Mouse (Mus musculus) spleen, postnatal 36 days (tissue): ENCODE measurements around the gene Zbtb49.

Experiments
- DNase-seq, 2 experiments: peaks; one replicate each; pipeline ENCODE4 v3.0.0; 2022; ENCODE audit warnings: low spot score in 2 of 2, mixed read lengths in 1 of 2

Gene Zbtb49

GRCm38 (mm10) chr5:38220328-38220912 lies at the start of gene Zbtb49, which contains the start of gene Lyar:
Zbtb49 (minus strand) TSS chr5:38220457.
Lyar (plus strand) TSS chr5:38220470.
- peak; percentile 90 to 91 for DNase-seq

DNA sequence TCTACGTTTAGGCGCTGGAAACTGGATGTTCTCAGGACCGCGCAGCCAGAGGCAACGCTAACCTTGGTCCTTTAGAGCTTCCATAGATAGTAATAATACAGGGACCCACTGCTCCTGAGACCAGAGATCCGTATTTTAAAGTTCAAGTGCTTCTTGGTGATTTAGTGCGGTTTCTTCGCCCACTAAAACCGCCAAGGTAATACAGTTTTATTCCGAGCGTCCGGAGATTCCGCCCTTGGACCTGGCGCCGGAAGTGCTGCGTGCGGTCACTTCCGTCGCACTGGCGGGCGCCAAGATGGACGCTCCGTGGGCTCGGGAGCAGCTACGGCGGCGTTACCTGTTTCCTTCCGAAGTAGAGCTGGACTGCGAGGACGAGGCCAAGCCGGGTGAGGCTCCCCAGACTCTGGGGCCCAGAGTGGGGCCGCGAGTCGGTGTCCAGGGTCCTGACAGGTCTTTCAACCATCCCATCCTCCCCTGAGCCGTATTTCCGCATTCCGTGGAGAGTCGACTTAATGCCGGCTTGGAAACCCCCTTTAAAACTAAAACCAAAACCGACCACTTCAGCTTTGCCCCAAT lies 39.9 kb upstream of the Zbtb49 start, which contains the start of gene Tmem128:
Gene Tmem128 (plus strand): TSS at position 79 of the 576 bp plus-strand sequence.
- DNase-seq = peak; percentile 37 to 45

DNA sequence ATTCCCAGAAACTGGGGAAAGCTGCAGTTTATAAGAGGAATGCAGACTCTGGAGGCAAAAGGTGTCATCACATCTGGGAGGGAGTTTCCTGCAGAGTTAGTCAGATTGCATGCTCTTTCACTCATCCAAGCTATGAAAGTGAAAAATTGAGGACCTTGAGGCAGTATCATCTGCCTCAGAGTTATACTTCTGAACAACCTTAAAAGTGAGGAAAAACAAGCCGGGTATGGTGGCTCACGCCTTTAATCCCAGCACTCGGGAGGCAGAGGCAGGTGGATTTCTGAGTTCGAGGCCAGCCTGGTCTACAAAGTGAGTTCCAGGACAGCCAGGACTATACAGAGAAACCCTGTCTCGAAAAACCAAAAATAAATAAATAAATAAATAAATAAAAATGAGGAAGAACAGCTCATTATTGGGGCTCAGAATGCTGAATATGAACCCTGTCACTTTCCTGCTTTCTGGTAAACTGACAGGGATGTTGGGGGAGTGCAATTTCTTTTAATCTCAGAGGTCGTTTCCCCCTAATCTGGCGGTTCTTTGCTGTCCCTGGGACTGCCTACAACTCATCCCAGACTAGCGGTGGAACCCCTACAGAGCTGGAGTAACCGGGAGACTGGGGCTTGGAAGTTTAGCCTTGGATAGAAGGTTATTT lies 39.3 kb upstream of the Zbtb49 start:
- DNase-seq = no peak

GRCm38 (mm10) chr5:38258773-38259146 lies 38.5 kb upstream of the Zbtb49 start:
- no peak for DNase-seq

GRCm38 (mm10) chr5:38258034-38258772 lies 37.9 kb upstream of the Zbtb49 start:
- no peak for DNase-seq

- no peak for DNase-seq
Observed at GRCm38 (mm10) chr5:38256551-38256950, 36.3 kb upstream of the Zbtb49 start.

DNA sequence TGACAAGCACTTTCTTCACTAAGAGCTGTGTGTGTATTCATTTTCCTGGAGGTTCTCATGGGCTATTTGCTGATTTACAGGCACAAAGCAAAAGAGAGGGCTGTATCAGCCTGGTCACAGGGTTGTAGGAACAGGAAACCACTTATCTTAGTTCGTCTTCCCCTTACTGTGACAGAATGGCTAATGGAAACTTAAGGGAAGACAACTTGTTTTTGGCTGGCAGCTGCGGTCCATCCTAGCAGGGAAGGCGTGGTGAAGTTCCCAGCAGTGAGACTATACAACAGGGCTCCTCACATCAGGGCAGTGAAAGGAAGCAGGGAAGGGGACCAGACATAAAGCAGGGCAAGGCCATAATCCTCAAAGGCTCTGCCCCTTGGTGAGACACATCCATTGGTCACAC lies 35.4 kb upstream of the Zbtb49 start:
- no peak for DNase-seq

GRCm38 (mm10) chr5:38255195-38255594 lies 34.9 kb upstream of the Zbtb49 start:
- DNase-seq = no peak

DNA sequence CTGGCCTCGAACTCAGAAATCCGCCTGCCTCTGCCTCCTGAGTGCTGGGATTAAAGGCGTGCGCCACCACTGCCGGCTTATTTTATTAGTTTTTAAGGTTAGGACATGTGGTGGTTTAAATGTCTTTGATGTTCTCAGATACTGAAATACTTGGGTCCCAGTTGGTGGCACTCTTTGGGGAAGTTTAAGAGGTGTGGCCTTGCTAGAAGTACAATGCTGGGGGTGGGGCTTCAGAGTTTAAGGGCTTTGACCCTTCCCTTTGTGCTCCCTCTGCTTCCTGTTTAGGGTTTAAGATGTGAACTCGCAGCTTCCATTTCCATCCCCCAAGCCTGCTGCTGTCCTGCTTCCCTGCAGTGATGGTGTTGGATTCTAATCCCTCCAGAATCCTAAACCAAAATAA lies 21.7 kb upstream of the Zbtb49 start:
- DNase-seq = no peak

DNA sequence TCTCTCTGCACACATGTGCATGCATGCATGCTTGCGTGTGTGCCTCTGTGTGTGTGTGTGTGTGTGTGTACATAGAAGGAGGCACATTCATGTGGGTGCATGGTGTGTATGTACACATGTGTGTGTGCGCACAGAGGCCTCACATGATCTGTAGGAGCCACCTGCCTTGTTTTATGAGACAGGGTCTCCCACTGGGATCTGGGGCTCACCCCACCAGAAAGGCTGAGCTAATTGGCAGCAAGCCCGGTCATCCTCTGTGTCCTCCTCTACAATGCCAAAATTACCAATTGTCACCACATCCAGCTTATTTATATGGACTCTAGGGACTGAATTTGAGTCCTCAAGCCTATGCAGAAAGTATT lies 21.2 kb upstream of the Zbtb49 start:
- no peak for DNase-seq

DNA sequence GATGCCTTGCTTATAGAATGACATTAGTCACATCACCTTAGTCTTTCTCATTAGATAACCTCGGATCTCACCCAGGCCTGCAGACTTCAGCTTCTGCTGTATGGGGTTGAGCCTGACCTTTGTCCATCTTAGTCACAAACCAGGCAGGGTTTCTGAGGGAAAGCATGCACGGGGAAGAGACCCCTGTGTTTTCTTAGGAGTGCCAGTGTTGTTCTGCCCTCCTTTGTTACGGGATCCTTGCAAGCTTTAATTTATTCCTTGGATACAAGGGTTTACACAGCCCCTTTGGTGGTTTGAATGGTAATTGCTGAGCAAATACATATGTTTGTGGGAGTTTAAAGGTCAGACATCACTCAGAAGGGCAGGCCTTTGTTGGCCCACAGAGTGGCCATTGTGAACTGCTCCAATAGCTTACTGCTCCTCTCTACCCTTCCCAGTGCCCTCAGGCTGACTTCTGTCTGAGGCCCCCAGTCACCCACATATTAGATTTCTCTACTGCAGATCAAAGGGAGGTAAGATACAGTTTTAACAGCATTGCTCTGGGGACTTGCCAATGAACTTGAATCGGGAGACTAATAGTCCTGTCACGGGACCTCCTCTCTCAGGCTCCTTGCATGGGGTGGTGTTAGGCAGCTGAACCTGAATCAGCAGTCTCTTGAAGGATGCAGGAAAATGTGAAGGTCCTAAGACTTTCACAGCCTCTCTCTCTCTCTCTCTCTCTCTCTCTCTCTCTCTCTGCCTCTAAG lies 20.6 kb upstream of the Zbtb49 start:
- DNase-seq = no peak

GRCm38 (mm10) chr5:38236627-38237026 lies 16.4 kb upstream of the Zbtb49 start:
- DNase-seq = no peak

GRCm38 (mm10) chr5:38235422-38235821 lies 15.2 kb upstream of the Zbtb49 start:
- DNase-seq = peak; percentile 28 to 29

GRCm38 (mm10) chr5:38219771-38220307 lies 418 bp downstream of the Zbtb49 start:
- no peak for DNase-seq

DNA sequence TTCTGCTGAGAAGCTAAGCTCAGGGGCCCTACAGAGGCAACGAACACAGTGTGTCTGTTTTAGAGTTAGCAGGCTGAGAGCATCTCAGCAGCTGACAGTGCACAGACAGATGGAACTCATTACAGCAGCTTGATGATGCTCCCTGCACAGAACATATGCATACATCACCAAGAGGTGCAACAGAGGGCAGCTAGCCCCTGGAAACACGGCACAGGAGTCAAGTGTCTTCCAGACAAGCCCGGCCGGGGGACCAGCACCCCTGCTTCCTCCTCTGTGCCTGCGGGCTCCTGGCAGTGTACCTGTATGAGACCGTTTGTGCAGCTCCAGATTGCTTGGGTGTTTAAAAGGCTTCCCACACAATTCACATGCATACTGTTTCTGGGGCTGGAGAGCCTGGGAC lies 7.2 kb downstream of the Zbtb49 start:
- no peak for DNase-seq

DNA sequence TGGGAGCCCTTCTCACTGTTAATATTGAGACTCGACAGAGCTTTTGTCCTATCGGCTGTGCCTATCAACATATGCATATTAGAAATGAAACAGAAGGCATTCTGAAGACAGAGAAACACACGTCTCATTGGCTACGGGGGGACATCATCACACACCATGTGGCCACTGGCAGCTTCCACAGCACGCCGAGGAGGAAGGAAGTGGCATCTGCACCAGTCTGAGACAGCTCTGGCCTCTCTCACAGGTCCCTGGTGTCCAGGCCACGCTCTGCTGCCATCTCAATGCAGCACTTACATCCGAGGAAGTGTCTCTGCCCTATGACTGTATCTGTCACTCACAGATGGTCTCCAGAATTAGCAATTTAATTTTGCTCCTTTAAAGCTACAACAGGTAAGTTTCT lies 8.6 kb downstream of the Zbtb49 start:
- peak; percentile 73 to 79 for DNase-seq

- DNase-seq = no peak
Observed at GRCm38 (mm10) chr5:38208985-38209384, 11.3 kb downstream of the Zbtb49 start.

GRCm38 (mm10) chr5:38205303-38205726 lies 14.9 kb downstream of the Zbtb49 start:
- no peak for DNase-seq

DNA sequence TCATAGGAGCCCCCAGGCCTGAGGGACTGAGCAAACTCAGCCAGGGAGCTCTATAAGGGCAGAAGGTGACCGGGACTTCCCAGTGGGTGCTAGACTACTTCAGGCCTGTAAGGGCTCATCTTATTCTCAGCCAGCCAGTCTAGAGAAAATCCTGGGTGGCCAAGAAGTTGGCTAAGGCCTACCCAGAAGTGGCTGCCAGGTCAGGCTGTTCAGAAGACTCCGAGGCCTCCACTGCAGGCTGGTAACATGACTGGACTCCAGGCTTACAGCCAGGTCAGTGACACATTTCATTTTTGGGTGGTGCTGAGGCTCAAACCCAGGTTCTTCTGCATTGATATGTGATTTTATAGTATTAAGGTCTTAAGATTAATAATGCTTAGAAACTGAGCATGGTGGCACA lies 20.6 kb downstream of the Zbtb49 start:
- DNase-seq = no peak

- DNase-seq = peak; percentile 42 to 47
Observed at GRCm38 (mm10) chr5:38197482-38197823, 22.8 kb downstream of the Zbtb49 start.

GRCm38 (mm10) chr5:38196821-38197481 lies 23.3 kb downstream of the Zbtb49 start:
- no peak for DNase-seq
